Mouse (Mus musculus): Measurements from ENCODE around the gene Btd. TPM values are rescaled to one million over a fixed set of nuclear protein-coding genes. Genes with fewer than 3 reads are reported as not detected.

The Btd gene
- total and polyA plus RNA-seq, 2 experiments: 42.3 to 103 TPM

DNA sequence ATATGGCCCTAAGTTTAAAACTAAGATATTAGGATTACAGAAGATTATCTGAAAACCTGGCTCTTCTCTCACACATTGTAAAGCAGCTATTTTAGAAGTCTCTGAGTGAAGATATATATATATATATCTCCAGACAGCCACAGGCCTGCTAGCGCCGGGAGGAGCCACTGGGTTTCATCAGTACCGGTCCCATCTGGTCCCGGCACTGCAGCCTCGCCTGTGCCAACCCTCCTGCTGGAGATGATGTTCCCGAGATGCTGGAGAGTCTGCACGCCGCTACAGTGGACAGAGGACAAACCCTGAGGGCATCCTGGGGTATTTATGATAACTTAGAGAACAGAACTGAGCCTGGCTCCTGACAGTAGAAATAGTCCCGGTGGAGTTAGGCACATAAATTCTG is 23.6 kb upstream of the Btd start:
- Histone ChIP-seq H3K36me3 (ENCODE audit: control insufficient read depth, insufficient read depth, low read length) (peaks cover 91% of the 10 kb centered on the region), H3K79me2 (ENCODE audit: control insufficient read depth, insufficient read depth, low read length) (no peaks in the 10 kb centered on the region), H3K4me1 (ENCODE audit: control insufficient read depth, insufficient read depth, low read length) (no peaks in the 10 kb centered on the region), H3K27ac (replicated peaks; ENCODE audit: insufficient read depth, low read depth, low read length) (no peak overlapping the region), H3K4me3 (ENCODE audit: insufficient read depth, low read depth, low read length) (no peak overlapping the region), H3K27me3 (ENCODE audit: control insufficient read depth, insufficient read depth, low read length) (no peaks in the 10 kb centered on the region), H3K9ac (ENCODE audit: low read depth, low read length) (no peak overlapping the region)
- TF ChIP-seq CTCF (IDR thresholded peaks at IDR 0.05; ENCODE audit: low read depth, low read length) (no peak), POLR2A (IDR thresholded peaks at IDR 0.05; ENCODE audit: extremely low read depth, insufficient read depth, low read length) (no peak)
- 84% methylated on average over 9 of the region's 9 CpGs for WGBS
- DNase-seq (ENCODE audit: extremely low read depth, low read depth, low spot score): no peak

- 83% methylated on average over 3 of the region's 3 CpGs for WGBS
- H3K9ac ChIP-seq (ENCODE audit: low read depth, low read length): no peak overlapping the region
- no peak overlapping the region for H3K27ac ChIP-seq (replicated peaks; ENCODE audit: insufficient read depth, low read depth, low read length)
- no peak overlapping the region for H3K4me3 ChIP-seq (ENCODE audit: insufficient read depth, low read depth, low read length)
- TF ChIP-seq POLR2A (IDR thresholded peaks at IDR 0.05; ENCODE audit: extremely low read depth, insufficient read depth, low read length): no peak
- no peak for TF ChIP-seq CTCF (IDR thresholded peaks at IDR 0.05; ENCODE audit: low read depth, low read length)
- no peaks in the 10 kb centered on the region for H3K4me1 ChIP-seq (ENCODE audit: control insufficient read depth, insufficient read depth, low read length)
- no peak for DNase-seq (ENCODE audit: extremely low read depth, low read depth, low spot score)
- H3K36me3 ChIP-seq (ENCODE audit: control insufficient read depth, insufficient read depth, low read length): peaks cover 90% of the 10 kb centered on the region
- H3K79me2 ChIP-seq (ENCODE audit: control insufficient read depth, insufficient read depth, low read length): no peaks in the 10 kb centered on the region
- H3K27me3 ChIP-seq (ENCODE audit: control insufficient read depth, insufficient read depth, low read length): no peaks in the 10 kb centered on the region
Observed at GRCm38 (mm10) chr14:31617997-31618396, 22.8 kb upstream of the Btd start.

DNA sequence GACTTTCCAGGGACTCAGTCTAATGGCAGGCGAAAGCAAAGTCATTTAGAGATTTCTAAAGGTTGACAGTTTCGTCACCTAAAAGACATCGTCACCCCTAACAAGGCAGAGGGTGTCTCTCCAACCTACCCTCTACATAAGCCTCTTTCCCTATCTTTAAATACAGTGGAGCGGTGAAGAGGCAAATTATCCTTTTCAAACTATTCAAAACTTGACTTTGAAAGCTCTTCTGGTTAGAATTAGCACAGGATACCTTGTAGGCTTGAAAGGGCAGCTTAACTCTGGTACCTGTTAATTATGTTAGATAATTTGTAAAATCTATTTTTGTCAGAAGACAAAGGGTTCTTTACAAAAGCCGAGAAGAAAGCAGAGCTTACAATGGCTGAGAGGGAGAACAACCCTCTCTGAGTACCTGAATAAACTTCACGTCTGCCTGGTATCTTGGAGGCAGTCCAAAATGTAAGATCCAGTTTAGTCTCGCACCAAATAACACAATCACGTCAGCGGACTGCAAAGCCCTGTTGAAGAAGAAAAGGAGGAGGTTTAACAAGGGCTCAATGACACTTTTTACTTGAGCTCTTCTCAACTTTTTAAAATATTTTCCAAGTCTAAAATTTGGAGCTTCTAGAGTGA is 20.1 kb upstream of the Btd start:
- no peaks in the 10 kb centered on the region for H3K4me1 ChIP-seq (ENCODE audit: control insufficient read depth, insufficient read depth, low read length)

GRCm38 (mm10) chr14:31622748-31623147 is 18.1 kb upstream of the Btd start:
- 91% methylated on average over 12 of the region's 12 CpGs for WGBS
- Histone ChIP-seq H3K9ac (ENCODE audit: low read depth, low read length) (no peak overlapping the region), H3K79me2 (ENCODE audit: control insufficient read depth, insufficient read depth, low read length) (peaks cover 3% of the 10 kb centered on the region; the same call in 1 of the 2 replicates)

More for the DNA sequence above, 20.1 kb upstream of the Btd start:
- Histone ChIP-seq H3K27me3 (ENCODE audit: control insufficient read depth, insufficient read depth, low read length) (no peaks in the 10 kb centered on the region), H3K79me2 (ENCODE audit: control insufficient read depth, insufficient read depth, low read length) (no peaks in the 10 kb centered on the region), H3K4me3 (ENCODE audit: insufficient read depth, low read depth, low read length) (no peak overlapping the region), H3K36me3 (ENCODE audit: control insufficient read depth, insufficient read depth, low read length) (peaks cover 89% of the 10 kb centered on the region), H3K27ac (replicated peaks; ENCODE audit: insufficient read depth, low read depth, low read length) (no peak overlapping the region), H3K9ac (ENCODE audit: low read depth, low read length) (no peak overlapping the region)
- no peak for TF ChIP-seq CTCF (IDR thresholded peaks at IDR 0.05; ENCODE audit: low read depth, low read length)
- no peak for TF ChIP-seq POLR2A (IDR thresholded peaks at IDR 0.05; ENCODE audit: extremely low read depth, insufficient read depth, low read length)
- DNase-seq (ENCODE audit: extremely low read depth, low read depth, low spot score): no peak
- WGBS: 74% methylated on average over 9 of the region's 9 CpGs

DNA sequence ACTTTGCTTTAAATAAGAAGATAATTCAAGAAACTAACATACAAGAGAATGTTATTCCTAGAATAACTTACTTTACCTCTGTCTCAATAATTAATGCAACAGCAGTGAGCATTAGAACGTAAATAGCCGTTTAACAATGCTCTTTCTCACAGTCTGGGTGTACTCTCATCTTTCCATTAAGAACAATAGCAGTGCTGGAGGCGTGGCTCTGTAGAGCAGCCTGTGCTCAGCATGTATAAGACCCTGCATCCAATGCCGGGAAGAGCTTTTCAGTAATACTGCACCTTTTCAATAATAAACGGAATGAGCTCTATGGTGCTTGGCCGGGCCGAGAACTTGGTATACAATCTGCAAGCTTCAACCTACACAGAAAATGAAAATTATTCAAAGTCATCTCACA is 10.2 kb upstream of the Btd start:
- Histone ChIP-seq H3K27ac (replicated peaks; ENCODE audit: insufficient read depth, low read depth, low read length) (no peak overlapping the region), H3K9ac (ENCODE audit: low read depth, low read length) (no peak overlapping the region), H3K27me3 (ENCODE audit: control insufficient read depth, insufficient read depth, low read length) (no peaks in the 10 kb centered on the region), H3K4me3 (ENCODE audit: insufficient read depth, low read depth, low read length) (no peak overlapping the region), H3K79me2 (ENCODE audit: control insufficient read depth, insufficient read depth, low read length) (peaks cover 7% of the 10 kb centered on the region; the same call in 1 of the 2 replicates), H3K36me3 (ENCODE audit: control insufficient read depth, insufficient read depth, low read length) (peaks cover 73% of the 10 kb centered on the region), H3K4me1 (ENCODE audit: control insufficient read depth, insufficient read depth, low read length) (peaks cover 15% of the 10 kb centered on the region; the same call in 1 of the 2 replicates)
- TF ChIP-seq CTCF (IDR thresholded peaks at IDR 0.05; ENCODE audit: low read depth, low read length) (no peak), POLR2A (IDR thresholded peaks at IDR 0.05; ENCODE audit: extremely low read depth, insufficient read depth, low read length) (no peak)
- DNase-seq (ENCODE audit: extremely low read depth, low read depth, low spot score): no peak
- 92% methylated on average over 7 of the region's 7 CpGs for WGBS

More at GRCm38 (mm10) chr14:31622748-31623147, 18.1 kb upstream of the Btd start:
- TF ChIP-seq CTCF (IDR thresholded peaks at IDR 0.05; ENCODE audit: low read depth, low read length): no peak
- TF ChIP-seq POLR2A (IDR thresholded peaks at IDR 0.05; ENCODE audit: extremely low read depth, insufficient read depth, low read length): no peak
- H3K27ac ChIP-seq (replicated peaks; ENCODE audit: insufficient read depth, low read depth, low read length): no peak overlapping the region
- no peaks in the 10 kb centered on the region for H3K27me3 ChIP-seq (ENCODE audit: control insufficient read depth, insufficient read depth, low read length)
- no peaks in the 10 kb centered on the region for H3K4me1 ChIP-seq (ENCODE audit: control insufficient read depth, insufficient read depth, low read length)
- H3K36me3 ChIP-seq (ENCODE audit: control insufficient read depth, insufficient read depth, low read length): peaks cover 88% of the 10 kb centered on the region
- no peak for DNase-seq (ENCODE audit: extremely low read depth, low read depth, low spot score)
- no peak overlapping the region for H3K4me3 ChIP-seq (ENCODE audit: insufficient read depth, low read depth, low read length)

DNA sequence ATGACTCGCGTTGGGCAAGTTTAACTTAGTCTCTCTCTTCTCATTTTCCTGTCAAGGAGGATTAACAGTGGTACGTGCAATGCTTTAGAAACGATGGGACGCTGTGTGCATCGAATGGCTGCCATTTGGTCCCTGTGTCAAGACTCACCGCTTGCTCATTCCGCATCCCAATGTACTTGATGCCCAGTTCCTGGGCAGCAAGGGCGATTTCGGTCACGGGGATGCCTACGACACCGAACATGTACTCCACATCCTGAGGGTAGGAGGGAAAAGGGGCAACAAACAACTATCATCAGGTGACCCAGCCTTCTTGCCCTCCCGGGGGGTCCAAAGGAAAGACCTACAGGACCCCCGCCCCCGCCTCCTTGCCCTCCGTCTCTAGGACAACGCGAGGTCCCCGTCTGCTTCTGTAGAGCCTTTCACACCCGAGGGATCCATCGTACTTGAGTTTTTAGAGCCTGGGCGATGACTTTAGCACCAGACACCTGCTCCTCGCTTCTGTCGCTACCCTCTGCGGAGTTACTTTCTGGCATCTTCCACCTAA is 410 bp upstream of the Btd start, which contains the start of gene Gm49387:
Gene Gm49387, minus strand, starts transcription at position 533 of the 544 bp plus-strand sequence.
- DNase-seq (ENCODE audit: extremely low read depth, low read depth, low spot score): no peak
- peaks cover 27% of the 10 kb centered on the region for H3K4me1 ChIP-seq (ENCODE audit: control insufficient read depth, insufficient read depth, low read length)
- H3K27me3 ChIP-seq (ENCODE audit: control insufficient read depth, insufficient read depth, low read length): no peaks in the 10 kb centered on the region
- peaks cover 6% of the 10 kb centered on the region; the same call in 1 of the 2 replicates for H3K79me2 ChIP-seq (ENCODE audit: control insufficient read depth, insufficient read depth, low read length)
- peaks cover 12% of the 10 kb centered on the region for H3K36me3 ChIP-seq (ENCODE audit: control insufficient read depth, insufficient read depth, low read length)
- peak within 1 kb of the TSS; percentile 92 for H3K27ac ChIP-seq (replicated peaks; ENCODE audit: insufficient read depth, low read depth, low read length)
- H3K4me3 ChIP-seq (ENCODE audit: insufficient read depth, low read depth, low read length): peak within 1 kb of the TSS; percentile 85
- WGBS: under 1% methylated on average over 26 of the region's 26 CpGs
- H3K9ac ChIP-seq (ENCODE audit: low read depth, low read length): peak within 1 kb of the TSS; percentile 89
- TF ChIP-seq POLR2A (IDR thresholded peaks at IDR 0.05; ENCODE audit: extremely low read depth, insufficient read depth, low read length) (no peak), CTCF (IDR thresholded peaks at IDR 0.05; ENCODE audit: low read depth, low read length) (no peak)
